Mouse (Mus musculus) spleen, postnatal 14 days (tissue): ENCODE data around the gene Gm7951.
"Not testable (repeated sequence)": the region's sequence is repeated elsewhere in the genome, so short reads cannot be mapped to it uniquely, and the experiment has no call there.

ENCODE experiments used
- DNase-seq, 2 experiments: peaks; one replicate each; pipeline ENCODE4 v3.0.0; 2021 to 2022; ENCODE audit warnings: low spot score in 2 of 2

Gene Gm7951

DNA sequence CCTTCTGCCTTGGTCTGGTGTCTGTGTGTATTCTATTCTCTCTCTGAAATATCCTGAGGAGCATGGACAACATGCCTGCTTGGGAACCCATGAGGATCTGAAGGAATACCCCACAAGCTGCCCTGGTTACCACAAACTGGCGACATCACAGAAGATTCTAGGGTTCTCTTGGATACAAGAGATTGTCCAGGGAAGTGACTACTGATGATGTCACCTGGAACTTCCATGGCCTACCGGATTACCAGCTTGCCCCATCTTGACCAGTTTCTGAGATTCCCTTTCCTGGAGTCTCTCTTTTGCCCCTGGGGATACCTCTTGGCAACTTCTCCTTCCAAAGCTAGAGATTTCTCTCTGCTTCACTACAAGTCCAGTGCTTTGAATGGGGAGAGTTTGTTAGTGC is at the start of gene Gm7951:
Gene Gm7951, minus strand, starts transcription at position 101 of the 400 bp plus-strand sequence.
- DNase-seq = not testable (repeated sequence)

DNA sequence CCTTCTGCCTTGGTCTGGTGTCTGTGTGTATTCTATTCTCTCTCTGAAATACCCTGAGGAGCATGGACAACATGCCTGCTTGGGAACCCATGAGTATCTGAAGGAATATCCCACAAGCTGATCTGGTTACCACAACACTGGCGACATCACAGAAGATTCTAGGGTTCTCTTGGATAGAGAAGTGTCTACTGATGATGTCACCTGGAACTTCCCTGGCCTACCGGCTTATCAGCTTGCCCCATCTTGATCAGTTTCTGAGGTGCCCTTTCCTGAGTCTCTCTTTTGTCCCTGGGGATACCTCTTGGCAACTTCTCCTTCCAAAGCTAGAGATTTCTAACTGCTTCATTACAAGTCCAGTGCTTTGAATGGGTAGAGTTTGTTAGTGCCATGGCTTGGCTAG is 45.4 kb upstream of the Gm7951 start, which contains the start of gene Gm17027:
Gene Gm17027, minus strand, starts transcription at position 101 of the 400 bp plus-strand sequence.
- DNase-seq = not testable (repeated sequence)

DNA sequence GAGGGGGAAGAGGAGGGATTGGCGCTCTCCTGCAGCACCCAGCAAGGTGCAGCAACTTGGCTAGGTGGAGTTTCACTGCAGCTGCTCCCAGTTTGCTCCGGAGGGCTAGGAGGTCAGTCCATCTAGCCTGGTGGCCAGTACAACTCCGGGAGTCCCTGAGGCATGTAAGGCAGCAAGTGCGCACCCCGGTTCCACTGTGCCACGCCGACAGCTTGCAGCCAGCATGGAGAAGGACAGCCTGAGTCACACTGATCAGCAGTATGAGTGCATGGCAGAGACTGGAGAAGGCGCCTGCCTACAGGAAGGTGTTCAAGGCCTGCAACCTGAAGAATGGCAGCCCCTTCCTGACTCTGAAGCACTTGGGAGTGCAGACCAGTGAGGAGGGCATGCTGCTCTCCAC is 17.4 kb upstream of the Gm7951 start:
- peak in 1 of 2 experiments; percentile 6 for DNase-seq

DNA sequence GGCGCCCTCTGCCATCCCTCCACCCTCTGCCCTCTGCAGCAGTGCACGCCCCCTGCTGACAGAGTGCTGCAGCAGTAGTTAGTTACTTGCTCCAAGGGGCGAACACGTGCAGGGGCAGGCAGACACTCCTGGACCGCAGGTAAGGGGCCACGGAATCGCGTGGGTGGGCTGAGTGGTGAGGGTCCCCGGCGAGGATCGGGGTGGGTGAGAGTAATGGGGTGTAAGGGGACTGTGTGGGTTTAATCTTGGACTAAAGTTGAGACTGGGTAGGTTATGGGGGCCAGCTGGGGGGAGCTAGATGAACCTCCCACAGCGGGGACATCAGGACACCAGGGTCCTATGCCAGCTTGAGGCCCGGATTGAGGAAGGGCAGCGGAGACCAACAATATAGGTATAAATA is 16.6 kb upstream of the Gm7951 start:
- not testable (repeated sequence) for DNase-seq
